Mouse (Mus musculus): ENCODE data around the gene Loxl1. TPM values are rescaled to one million over a fixed set of nuclear protein-coding genes. Genes with fewer than 3 reads are reported as not detected.
A peak's percentile ranks its signal among the peaks of the same experiment; 100 is the strongest.

Gene Loxl1
- total RNA-seq, 1 experiment from 2014 or later: 15.1 TPM

GRCm38 (mm10) chr9:58311191-58311910 is 1.6 kb downstream of the Loxl1 start:
- no peak for DNase-seq

- no peak for DNase-seq
These were observed 2.8 kb downstream of the Loxl1 start for GRCm38 (mm10) chr9:58310043-58310660.

GRCm38 (mm10) chr9:58308395-58308794 is 4.6 kb downstream of the Loxl1 start:
- DNase-seq: no peak

GRCm38 (mm10) chr9:58305686-58306085 is 7.3 kb downstream of the Loxl1 start:
- DNase-seq: no peak

- DNase-seq: no peak
These were observed 9.3 kb downstream of the Loxl1 start for GRCm38 (mm10) chr9:58303599-58304271.

- no peak for DNase-seq
These were observed 9.9 kb downstream of the Loxl1 start for GRCm38 (mm10) chr9:58303115-58303514.

GRCm38 (mm10) chr9:58299356-58299799 is 13.6 kb downstream of the Loxl1 start:
- no peak for DNase-seq

GRCm38 (mm10) chr9:58297961-58298477 is 15.0 kb downstream of the Loxl1 start:
- DNase-seq: no peak

GRCm38 (mm10) chr9:58297065-58297464 is 15.9 kb downstream of the Loxl1 start:
- DNase-seq: no peak

GRCm38 (mm10) chr9:58295766-58296361 is 17.1 kb downstream of the Loxl1 start:
- no peak for DNase-seq

GRCm38 (mm10) chr9:58295345-58295744 is 17.6 kb downstream of the Loxl1 start:
- no peak for DNase-seq

GRCm38 (mm10) chr9:58294527-58294926 is 18.5 kb downstream of the Loxl1 start:
- DNase-seq: no peak

- no peak for DNase-seq
These were observed 23.1 kb downstream of the Loxl1 start for GRCm38 (mm10) chr9:58289901-58290300.

- DNase-seq: no peak
These were observed 23.9 kb downstream of the Loxl1 start for GRCm38 (mm10) chr9:58289090-58289489.

- no peak for DNase-seq
These were observed 29.6 kb downstream of the Loxl1 start for GRCm38 (mm10) chr9:58283431-58283830.

GRCm38 (mm10) chr9:58281597-58281996 is 31.4 kb downstream of the Loxl1 start:
- DNase-seq: peak; percentile 39

GRCm38 (mm10) chr9:58280259-58281109 is 32.5 kb downstream of the Loxl1 start:
- peak; percentile 16 for DNase-seq

- no peak for DNase-seq
These were observed 33.2 kb downstream of the Loxl1 start for GRCm38 (mm10) chr9:58279780-58280179.

- no peak for DNase-seq
These were observed 33.9 kb downstream of the Loxl1 start for GRCm38 (mm10) chr9:58278821-58279723.

- DNase-seq: no peak
These were observed 34.7 kb downstream of the Loxl1 start for GRCm38 (mm10) chr9:58278313-58278712.

- no peak for DNase-seq
These were observed 36.6 kb downstream of the Loxl1 start for GRCm38 (mm10) chr9:58276346-58276745.
